Mouse (Mus musculus) lung, embryonic 15.5 days (tissue): ENCODE measurements at regions not wholly inside any gene's neighbourhood (a gene's known extent, or its start where the extent isn't known, plus 50 kb on each side); places are given as distances from the start of the nearest gene placed in this dataset.
A peak's percentile ranks its signal among the peaks of the same experiment; 100 is the strongest.

Source experiments
- ATAC-seq: fragments of 200-750 bp; cut with Nextera tagmentation; 2 replicates; pipeline ENCODE4 v1.8.0; 2017; ENCODE audit warnings: moderate number of reproducible peaks, borderline replicate concordance; ENCODE audit not compliant: low FRiP score, low TSS enrichment; ENCODE audit errors: extremely low read depth
- H3K27ac ChIP-seq: fragments of 300-500 bp; sonication (generic); 2 replicates; pipeline ENCODE4 v1.5.1; 2015; ENCODE audit warnings: moderate library complexity, mild to moderate bottlenecking, inconsistent platforms
- H3K27me3 ChIP-seq: fragments of 300-500 bp; sonication (generic); 2 replicates; pipeline ENCODE4 v1.6.1; 2015; ENCODE audit warnings: inconsistent platforms
- H3K36me3 ChIP-seq: fragments of 300-500 bp; sonication (generic); 2 replicates; pipeline ENCODE4 v1.6.1; 2015; ENCODE audit warnings: inconsistent platforms
- H3K4me1 ChIP-seq: fragments of 300-500 bp; sonication (generic); 2 replicates; pipeline ENCODE4 v1.6.1; 2015; ENCODE audit warnings: inconsistent platforms
- H3K4me2 ChIP-seq: fragments of 300-500 bp; sonication (generic); 2 replicates; pipeline ENCODE4 v1.6.1; 2015; ENCODE audit warnings: inconsistent platforms, mild to moderate bottlenecking, moderate library complexity
- H3K4me3 ChIP-seq: fragments of 300-500 bp; sonication (generic); 2 replicates; pipeline ENCODE4 v1.5.1; 2015; ENCODE audit warnings: mild to moderate bottlenecking, inconsistent platforms
- H3K9ac ChIP-seq: fragments of 300-500 bp; sonication (generic); 2 replicates; pipeline ENCODE4 v1.6.1; 2015; ENCODE audit warnings: inconsistent platforms
- H3K9me3 ChIP-seq: fragments of 300-500 bp; sonication (generic); 2 replicates; pipeline ENCODE4 v1.6.1; 2016; ENCODE audit warnings: inconsistent platforms
- WGBS: fragments of 180-500 bp; shearing (Covaris S2); methylation state at CpG from one replicate; pipeline ENCODE4 v1.1.7; 2015; 5-methylcytosine and 5-hydroxymethylcytosine counted together

DNA sequence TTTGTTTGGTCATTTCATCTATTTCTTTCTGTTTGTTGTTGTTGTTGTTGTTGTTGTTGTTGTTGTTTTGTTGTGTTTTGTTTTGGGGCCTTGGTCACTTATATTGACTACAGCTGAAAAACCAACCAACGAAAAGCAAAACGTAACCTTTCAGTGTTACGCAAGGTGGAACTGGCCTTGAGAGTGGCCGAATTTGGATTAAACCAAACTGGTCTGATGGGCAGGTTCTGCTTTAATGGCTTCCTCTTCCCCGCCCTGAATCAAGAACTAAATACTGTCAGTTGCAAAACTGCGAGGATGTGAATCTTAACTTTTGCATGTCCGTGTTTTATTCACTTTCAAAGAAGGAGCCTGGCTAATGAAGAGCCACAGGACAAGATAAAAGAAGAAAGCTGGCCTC lies 480.2 kb downstream of the Ofcc1 start:
- H3K4me2 ChIP-seq = no peak overlapping the region
- no peak overlapping the region for H3K9ac ChIP-seq
- no peak for ATAC-seq
- no peaks in the 10 kb centered on the region for H3K36me3 ChIP-seq
- no peak overlapping the region for H3K4me3 ChIP-seq
- no peaks in the 10 kb centered on the region for H3K9me3 ChIP-seq
- no peaks in the 10 kb centered on the region for H3K27me3 ChIP-seq
- H3K4me1 ChIP-seq = no peaks in the 10 kb centered on the region
- WGBS = 82% methylated on average over 7 of the region's 7 CpGs
- H3K27ac ChIP-seq = no peak overlapping the region

GRCm38 (mm10) chr13:39880136-39880535 lies 481.1 kb downstream of the Ofcc1 start:
- no peaks in the 10 kb centered on the region for H3K36me3 ChIP-seq
- no peak for ATAC-seq
- H3K27ac ChIP-seq = no peak overlapping the region
- H3K4me1 ChIP-seq = no peaks in the 10 kb centered on the region
- H3K4me2 ChIP-seq = no peak overlapping the region
- H3K27me3 ChIP-seq = no peaks in the 10 kb centered on the region
- WGBS = 69% methylated on average over 2 of the region's 2 CpGs
- H3K4me3 ChIP-seq = no peak overlapping the region
- H3K9me3 ChIP-seq = no peaks in the 10 kb centered on the region
- no peak overlapping the region for H3K9ac ChIP-seq

- H3K9me3 ChIP-seq = no peaks in the 10 kb centered on the region
- H3K27me3 ChIP-seq = no peaks in the 10 kb centered on the region
- H3K9ac ChIP-seq = no peak overlapping the region
- H3K4me1 ChIP-seq = no peaks in the 10 kb centered on the region
- no peaks in the 10 kb centered on the region for H3K36me3 ChIP-seq
- WGBS = 71% methylated on average over 16 of the region's 16 CpGs
- no peak for ATAC-seq
- H3K27ac ChIP-seq = no peak overlapping the region
- H3K4me2 ChIP-seq = no peak overlapping the region
- H3K4me3 ChIP-seq = no peak overlapping the region
Observed at GRCm38 (mm10) chr13:39877361-39878141, 483.7 kb downstream of the Ofcc1 start.

DNA sequence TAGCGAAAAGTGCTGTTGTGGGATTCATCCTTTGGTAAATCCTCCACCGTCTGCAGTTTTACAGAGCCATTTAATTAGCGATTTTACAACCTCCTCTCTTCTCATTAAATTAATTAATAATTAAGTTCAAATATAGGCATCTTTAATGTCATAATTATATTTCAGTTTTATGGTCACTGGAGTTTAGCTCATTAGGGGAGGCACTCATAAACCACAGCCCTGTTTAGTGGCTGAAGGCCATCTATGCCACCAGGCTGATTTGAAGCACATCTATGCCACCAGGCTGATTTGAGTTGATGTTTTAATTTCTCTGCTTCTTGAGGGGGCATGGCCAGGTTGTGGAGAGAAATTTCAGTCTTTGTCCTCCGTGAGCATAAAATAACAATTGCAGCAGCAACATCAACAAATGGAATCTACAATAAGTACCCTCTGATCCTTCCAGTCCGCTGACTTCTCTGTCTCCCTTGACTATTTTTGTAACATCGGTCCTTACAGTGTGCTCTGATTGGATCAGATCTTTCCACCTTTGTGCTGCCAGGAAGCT lies 508.9 kb downstream of the Ofcc1 start:
- no peak overlapping the region for H3K9ac ChIP-seq
- H3K36me3 ChIP-seq = no peaks in the 10 kb centered on the region
- H3K27ac ChIP-seq = no peak overlapping the region
- H3K4me3 ChIP-seq = no peak overlapping the region
- ATAC-seq = no peak
- H3K4me1 ChIP-seq = no peaks in the 10 kb centered on the region
- no peaks in the 10 kb centered on the region for H3K27me3 ChIP-seq
- no peaks in the 10 kb centered on the region for H3K9me3 ChIP-seq
- WGBS = 83% methylated on average over 6 of the region's 6 CpGs
- no peak overlapping the region for H3K4me2 ChIP-seq

GRCm38 (mm10) chr13:39849391-39849790 lies 511.9 kb downstream of the Ofcc1 start:
- H3K4me1 ChIP-seq = no peaks in the 10 kb centered on the region
- H3K36me3 ChIP-seq = no peaks in the 10 kb centered on the region
- no peaks in the 10 kb centered on the region for H3K9me3 ChIP-seq
- H3K27me3 ChIP-seq = no peaks in the 10 kb centered on the region
- no peak overlapping the region for H3K4me3 ChIP-seq
- no peak overlapping the region for H3K27ac ChIP-seq
- no peak for ATAC-seq
- 82% methylated on average over 1 of the region's 1 CpGs for WGBS
- H3K9ac ChIP-seq = no peak overlapping the region
- H3K4me2 ChIP-seq = no peak overlapping the region

GRCm38 (mm10) chr13:39836053-39836584 lies 525.1 kb downstream of the Ofcc1 start:
- no peaks in the 10 kb centered on the region for H3K27me3 ChIP-seq
- no peak overlapping the region for H3K4me3 ChIP-seq
- H3K27ac ChIP-seq = no peak overlapping the region
- peaks cover 21% of the 10 kb centered on the region for H3K4me1 ChIP-seq
- no peak overlapping the region for H3K4me2 ChIP-seq
- ATAC-seq = peak; percentile 57; the same call in 1 of the 2 replicates
- no peak overlapping the region for H3K9ac ChIP-seq
- no peaks in the 10 kb centered on the region for H3K36me3 ChIP-seq
- 23% methylated on average over 5 of the region's 5 CpGs for WGBS
- H3K9me3 ChIP-seq = no peaks in the 10 kb centered on the region

GRCm38 (mm10) chr13:39835302-39835701 lies 525.9 kb downstream of the Ofcc1 start:
- Histone ChIP-seq H3K9me3 (no peaks in the 10 kb centered on the region), H3K4me2 (no peak overlapping the region), H3K27me3 (no peaks in the 10 kb centered on the region), H3K27ac (no peak overlapping the region), H3K4me1 (peaks cover 21% of the 10 kb centered on the region), H3K9ac (no peak overlapping the region), H3K36me3 (no peaks in the 10 kb centered on the region), H3K4me3 (no peak overlapping the region)
- ATAC-seq = no peak
- WGBS = 40% methylated on average over 5 of the region's 5 CpGs

- H3K4me3 ChIP-seq = no peak overlapping the region
- WGBS = 60% methylated on average over 9 of the region's 9 CpGs
- H3K9me3 ChIP-seq = no peaks in the 10 kb centered on the region
- no peaks in the 10 kb centered on the region for H3K27me3 ChIP-seq
- no peaks in the 10 kb centered on the region for H3K36me3 ChIP-seq
- H3K9ac ChIP-seq = no peak overlapping the region
- peaks cover 21% of the 10 kb centered on the region for H3K4me1 ChIP-seq
- no peak for ATAC-seq
- H3K27ac ChIP-seq = no peak overlapping the region
- no peak overlapping the region for H3K4me2 ChIP-seq
Observed at GRCm38 (mm10) chr13:39834521-39835245, 526.6 kb downstream of the Ofcc1 start.

GRCm38 (mm10) chr13:39823965-39824555 lies 537.2 kb downstream of the Ofcc1 start:
- 2% methylated on average over 20 of the region's 20 CpGs for WGBS
- Histone ChIP-seq H3K4me3 (peak overlapping the region; percentile 29), H3K27me3 (no peaks in the 10 kb centered on the region), H3K9ac (no peak overlapping the region), H3K4me2 (peak overlapping the region; percentile 58), H3K9me3 (no peaks in the 10 kb centered on the region), H3K4me1 (peaks cover 17% of the 10 kb centered on the region), H3K36me3 (no peaks in the 10 kb centered on the region), H3K27ac (no peak overlapping the region)
- peak; percentile 14; the same call in 1 of the 2 replicates for ATAC-seq

- H3K9ac ChIP-seq = no peak overlapping the region
Observed at GRCm38 (mm10) chr13:39823346-39823954, 537.8 kb downstream of the Ofcc1 start.

DNA sequence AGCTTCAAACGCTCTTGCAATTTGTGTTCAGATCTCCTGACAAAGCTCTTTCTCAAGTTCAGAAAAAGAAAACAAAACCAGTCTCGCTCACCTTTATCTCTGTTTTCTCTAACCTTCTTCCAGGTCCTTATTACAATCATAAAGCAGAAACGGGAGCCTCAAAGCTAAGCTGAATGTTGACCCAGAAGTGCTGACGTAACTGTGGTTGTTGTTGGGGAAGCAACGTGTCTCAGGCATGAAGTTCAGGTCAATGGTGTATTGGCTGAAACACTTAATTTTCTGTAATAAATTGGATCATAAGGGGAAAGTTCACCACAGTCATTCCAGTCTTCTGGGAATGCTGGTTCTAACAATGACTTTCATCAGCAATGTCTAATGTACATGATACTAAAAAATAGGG lies 586.7 kb downstream of the Ofcc1 start:
- Histone ChIP-seq H3K27ac (no peak overlapping the region), H3K9ac (no peak overlapping the region), H3K27me3 (no peaks in the 10 kb centered on the region), H3K4me1 (no peaks in the 10 kb centered on the region), H3K4me3 (no peak overlapping the region), H3K9me3 (no peaks in the 10 kb centered on the region), H3K36me3 (no peaks in the 10 kb centered on the region), H3K4me2 (no peak overlapping the region)
- 65% methylated on average over 5 of the region's 5 CpGs for WGBS
- ATAC-seq = no peak

More at GRCm38 (mm10) chr13:39823346-39823954, 537.8 kb downstream of the Ofcc1 start:
- Histone ChIP-seq H3K9me3 (no peaks in the 10 kb centered on the region), H3K27me3 (no peaks in the 10 kb centered on the region), H3K4me3 (peak overlapping the region; percentile 29), H3K4me2 (peak overlapping the region; percentile 58), H3K36me3 (no peaks in the 10 kb centered on the region), H3K4me1 (peaks cover 17% of the 10 kb centered on the region), H3K27ac (no peak overlapping the region)
- 8% methylated on average over 15 of the region's 15 CpGs for WGBS
- no peak for ATAC-seq
